Mouse (Mus musculus) cerebellum, postnatal 14 days (tissue): ENCODE measurements around the gene Ampd1.

Experiments
- DNase-seq, 2 experiments: peaks; one replicate each; pipeline ENCODE4 v3.0.0; 2021; ENCODE audit warnings: mixed read lengths in 2 of 2

Ampd1 gene

GRCm38 (mm10) chr3:103073771-103074170 lies at the start of gene Ampd1:
Ampd1 (plus strand) TSS chr3:103074014.
- DNase-seq: no peak

DNA sequence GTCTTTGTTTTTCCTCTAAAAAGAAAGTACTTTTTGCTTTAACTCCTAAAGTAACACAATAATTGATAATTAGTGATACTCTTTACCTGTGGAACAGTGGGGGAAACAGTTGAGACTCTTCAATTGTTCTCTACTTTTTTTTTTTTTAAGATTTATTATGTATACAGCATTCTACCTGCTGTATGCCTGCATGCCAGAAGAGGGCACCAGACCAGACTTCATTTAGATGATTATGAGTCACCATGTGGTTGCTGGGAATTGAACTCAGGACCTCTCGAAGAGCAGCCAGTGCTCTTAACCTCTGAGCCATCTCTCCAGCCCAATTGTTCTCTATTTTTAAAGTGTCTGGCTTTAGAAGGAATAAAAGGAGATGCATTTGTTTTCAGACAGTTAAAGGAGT lies 47.6 kb upstream of the Ampd1 start:
- no peak for DNase-seq

DNA sequence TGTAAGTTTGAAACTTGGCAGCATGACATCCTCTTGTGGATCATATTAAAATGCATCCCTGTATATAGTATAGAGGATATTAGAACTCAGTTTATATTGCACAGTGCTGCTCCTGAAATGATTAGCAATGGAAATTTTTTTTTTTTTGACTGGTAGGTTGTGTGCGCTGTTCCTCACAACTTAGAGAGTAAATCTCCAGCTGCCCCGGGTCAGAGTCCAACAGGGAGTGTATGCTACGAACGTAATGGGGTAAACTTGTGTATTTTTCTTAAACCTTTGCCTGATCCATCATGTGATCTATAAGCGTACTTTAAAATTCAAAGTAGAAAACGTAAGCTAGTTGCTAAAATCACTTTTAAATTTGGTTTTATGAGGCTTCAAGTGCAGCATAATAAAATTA lies 33.5 kb upstream of the Ampd1 start:
- DNase-seq: no peak

DNA sequence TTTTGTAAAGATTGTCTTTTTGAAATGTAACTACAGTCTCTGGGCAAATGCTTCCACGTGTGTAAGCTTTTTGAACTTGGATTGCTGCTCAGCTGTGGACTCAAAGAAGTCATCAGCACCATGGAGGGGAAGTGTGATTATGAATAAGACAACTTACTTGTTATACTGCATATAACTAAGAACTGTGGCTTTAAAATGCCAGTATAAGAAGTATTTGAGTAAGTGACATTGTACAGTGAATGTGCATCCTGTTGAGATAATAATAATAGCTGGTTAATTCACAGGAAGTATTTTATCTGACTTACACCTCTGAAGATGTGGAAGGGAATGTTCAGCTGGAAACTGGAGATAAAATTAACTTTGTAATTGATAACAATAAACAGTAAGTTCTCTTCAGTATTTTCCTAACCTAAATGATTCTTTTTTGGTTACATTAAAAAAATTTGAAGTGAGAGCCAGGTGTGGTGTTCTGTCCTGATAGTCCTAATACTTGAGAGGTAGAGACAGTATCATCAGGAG lies 32.9 kb upstream of the Ampd1 start:
- DNase-seq: no peak

GRCm38 (mm10) chr3:103056016-103056595 lies 17.7 kb upstream of the Ampd1 start:
- DNase-seq: no peak

DNA sequence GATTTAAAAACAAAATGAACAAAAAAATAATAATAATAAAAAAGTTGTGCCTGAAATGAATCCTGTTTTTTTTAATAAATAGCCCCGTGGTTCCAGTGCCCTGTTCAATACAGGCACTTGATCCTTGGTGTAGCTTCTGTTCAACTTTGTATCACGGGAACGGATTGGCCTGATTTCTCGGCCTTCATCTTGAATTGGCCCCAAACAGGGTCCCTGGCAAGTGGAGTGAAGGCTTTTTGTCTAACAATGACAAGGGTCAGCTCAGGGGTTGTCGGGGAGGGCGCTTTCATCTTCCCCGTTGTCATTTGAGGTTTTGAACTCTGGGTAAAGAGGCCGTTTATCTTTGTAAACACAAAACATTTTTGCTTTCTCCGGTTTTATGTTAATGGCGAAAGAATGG lies 16.1 kb upstream of the Ampd1 start:
- no peak for DNase-seq

DNA sequence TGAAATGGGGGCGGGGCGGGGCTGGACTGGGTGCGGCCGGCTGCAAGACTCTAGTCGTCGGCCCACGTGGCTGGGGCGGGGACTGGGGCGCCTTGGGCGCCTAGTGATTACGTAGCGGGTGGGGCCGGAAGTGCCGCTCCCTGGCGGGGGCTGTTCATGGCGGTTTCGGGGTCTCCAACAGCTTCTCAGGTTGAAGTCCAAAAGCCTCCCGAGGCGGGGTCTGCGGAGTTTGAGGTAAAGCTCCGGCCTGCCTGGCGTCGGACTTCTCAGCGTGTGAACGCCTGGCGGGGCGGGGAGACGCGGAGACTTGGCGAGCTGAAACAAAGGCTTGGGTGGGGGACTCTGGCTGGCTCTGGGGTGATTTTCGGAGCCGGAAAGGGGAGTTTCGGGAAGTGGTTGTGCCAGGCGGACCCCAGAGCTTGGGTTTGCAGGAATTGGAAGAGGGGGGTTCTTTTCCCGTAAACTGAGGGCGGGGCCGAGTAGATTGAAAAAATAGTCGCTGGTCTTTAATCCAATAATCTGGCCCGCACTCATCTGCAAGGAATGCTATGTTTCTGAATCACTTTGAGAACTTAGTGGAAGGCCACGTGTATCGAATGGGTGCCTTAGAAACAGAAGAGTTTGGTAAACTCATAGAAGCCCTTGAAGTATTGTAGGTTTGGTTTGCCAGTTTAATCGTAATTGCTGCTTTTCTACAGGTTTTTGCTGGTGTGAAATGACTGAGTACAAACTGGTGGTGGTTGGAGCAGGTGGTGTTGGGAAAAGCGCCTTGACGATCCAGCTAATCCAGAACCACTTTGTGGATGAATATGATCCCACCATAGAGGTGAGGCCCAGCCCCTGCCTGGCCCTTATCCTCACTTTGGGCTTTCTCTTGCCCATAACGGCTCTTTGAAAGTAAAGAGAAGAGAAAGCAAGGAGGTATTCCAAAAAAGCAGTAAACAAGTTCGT lies 15.3 kb upstream of the Ampd1 start, which contains the start of gene Nras:
TSS of gene Nras (plus strand) at position 79 of the 951 bp plus-strand sequence.
- peak; percentile 96 for DNase-seq

DNA sequence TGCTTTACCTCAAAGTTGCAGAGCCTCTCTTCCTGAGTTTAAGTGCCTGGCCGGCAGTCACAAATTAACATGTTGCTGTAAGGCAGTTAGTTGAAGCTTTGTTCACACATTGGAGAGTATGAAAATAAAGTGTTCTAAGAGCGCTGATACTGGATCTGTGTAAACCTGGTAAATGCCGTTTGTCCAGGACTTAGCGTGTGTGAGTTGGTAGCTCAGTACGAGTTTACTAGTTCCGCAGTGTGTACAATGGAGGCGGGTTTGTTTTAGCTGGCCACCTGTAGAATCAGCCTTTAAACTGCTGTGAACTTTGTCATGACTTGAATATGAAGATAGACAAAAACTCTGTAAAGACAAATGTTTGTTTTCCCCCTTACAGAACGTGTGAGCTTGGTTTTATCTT lies 6.9 kb upstream of the Ampd1 start:
- DNase-seq: no peak

DNA sequence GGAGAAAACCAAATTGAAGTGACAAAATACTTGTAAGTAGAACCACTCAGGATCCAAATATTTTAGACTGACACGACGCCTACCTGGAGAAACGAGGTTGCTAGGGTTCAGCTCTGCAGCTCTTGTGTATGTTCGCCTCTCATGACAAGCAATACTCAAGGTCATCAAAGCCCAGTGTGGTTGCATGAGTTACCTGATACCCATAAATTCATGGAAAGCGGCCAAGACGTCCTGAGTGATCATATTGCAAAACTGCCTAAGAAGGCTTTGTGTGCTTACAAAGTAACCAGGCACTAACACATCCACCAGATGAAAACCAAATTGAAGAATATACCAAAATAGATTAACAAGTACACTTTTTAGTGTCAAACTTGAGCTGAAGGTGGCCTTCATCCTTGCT lies 4.8 kb upstream of the Ampd1 start:
- DNase-seq: peak in 1 of 2 experiments; percentile 7

DNA sequence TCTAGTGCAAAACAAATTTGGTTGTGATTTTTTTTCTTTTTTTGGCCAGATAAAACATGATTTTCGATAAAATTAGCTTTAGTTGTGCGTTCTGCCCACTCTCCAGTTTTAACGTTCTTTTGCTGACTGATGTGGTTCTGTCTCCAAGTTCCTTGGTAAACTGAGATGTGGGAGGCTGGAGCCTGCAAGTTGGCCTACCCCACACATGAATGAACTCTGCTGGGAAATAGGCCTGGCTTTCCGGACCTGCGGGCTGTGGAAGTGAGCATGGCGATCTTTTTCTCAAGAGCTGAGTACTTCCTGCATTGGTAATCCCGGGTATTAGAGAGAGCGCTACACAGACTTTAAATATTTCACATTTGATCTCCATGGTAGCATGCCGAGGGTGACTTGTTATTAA lies 2.1 kb downstream of the Ampd1 start:
- DNase-seq: no peak

DNA sequence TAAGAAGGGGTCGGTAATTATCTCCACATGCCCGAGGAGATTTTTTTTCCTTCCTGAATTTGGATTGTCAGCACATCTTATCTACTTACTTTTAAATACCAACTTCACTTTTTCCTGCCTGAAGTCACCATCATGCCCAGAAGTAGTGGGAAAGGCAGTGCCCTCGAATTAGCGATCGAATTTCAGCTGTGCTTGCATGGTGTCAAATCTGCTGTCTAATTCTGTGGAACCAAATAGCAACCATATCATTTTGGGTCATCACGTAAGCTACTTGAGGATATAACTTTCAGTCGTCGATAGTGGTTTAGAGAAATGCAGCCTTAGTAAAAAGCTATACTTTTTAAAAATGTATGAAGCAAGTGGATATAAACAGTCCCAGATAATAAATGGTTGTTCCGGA lies 2.7 kb downstream of the Ampd1 start:
- no peak for DNase-seq

DNA sequence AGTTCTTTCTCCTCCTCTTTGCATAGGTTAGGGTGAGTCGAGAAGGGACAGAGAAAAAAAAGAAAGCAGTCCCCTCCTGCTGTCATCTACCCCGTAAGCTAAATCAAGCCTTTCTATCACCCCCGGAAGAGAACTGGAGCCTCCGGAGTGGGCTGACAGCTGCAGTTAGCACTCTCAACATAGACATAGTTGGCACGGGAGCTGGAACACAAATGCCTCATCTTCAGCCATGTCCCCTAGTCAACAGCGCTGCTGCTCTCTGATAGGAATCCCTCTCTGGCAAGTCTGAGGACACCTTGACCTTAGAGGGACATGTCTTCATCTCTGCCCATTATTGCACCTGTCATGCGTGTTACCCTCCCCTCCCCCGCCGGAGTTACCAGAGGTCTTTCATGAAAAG lies 5.5 kb downstream of the Ampd1 start:
- no peak for DNase-seq

DNA sequence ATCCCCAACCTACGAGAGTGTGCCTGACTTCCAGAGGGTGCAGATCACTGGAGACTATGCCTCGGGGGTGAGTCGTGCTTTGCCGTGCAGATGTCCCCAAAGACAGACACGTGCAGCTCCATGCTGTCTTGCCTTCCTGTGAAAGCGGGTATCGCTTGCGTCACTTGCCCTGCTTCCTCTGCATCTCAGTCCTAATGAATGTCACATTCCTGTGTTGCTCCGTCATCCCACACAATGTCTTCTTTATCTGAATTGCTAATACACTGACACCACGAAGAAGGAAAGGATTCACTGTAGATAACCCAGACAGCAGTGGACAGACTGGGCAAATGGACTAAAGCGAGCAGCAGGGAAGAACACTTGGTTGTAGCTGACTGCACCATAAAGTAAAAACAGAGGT lies 7.2 kb downstream of the Ampd1 start:
- DNase-seq: no peak

GRCm38 (mm10) chr3:103081861-103082453 lies 8.1 kb downstream of the Ampd1 start:
- DNase-seq: no peak

DNA sequence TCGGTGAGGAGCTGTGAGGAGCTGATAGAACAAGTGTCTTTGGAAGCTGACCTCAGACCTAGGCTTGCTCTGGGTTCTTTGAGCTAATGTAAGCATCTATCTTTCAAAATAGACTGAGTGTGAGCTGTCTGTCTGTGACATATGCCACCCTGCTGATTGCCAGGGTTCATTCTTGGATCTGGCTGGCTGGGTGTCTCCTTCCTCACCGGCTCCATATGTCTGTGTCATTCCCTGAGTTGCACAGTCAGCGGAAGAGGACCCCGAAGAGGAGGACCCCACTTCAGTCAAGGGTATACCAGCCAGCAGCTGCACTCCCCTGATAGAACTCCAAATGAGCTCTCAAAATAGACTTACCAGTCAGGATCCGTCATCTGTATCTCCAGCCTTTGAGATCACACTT lies 8.9 kb downstream of the Ampd1 start:
- no peak for DNase-seq

GRCm38 (mm10) chr3:103085986-103086385 lies 12.2 kb downstream of the Ampd1 start:
- no peak for DNase-seq

GRCm38 (mm10) chr3:103091753-103092152 lies 17.9 kb downstream of the Ampd1 start:
- DNase-seq: no peak

DNA sequence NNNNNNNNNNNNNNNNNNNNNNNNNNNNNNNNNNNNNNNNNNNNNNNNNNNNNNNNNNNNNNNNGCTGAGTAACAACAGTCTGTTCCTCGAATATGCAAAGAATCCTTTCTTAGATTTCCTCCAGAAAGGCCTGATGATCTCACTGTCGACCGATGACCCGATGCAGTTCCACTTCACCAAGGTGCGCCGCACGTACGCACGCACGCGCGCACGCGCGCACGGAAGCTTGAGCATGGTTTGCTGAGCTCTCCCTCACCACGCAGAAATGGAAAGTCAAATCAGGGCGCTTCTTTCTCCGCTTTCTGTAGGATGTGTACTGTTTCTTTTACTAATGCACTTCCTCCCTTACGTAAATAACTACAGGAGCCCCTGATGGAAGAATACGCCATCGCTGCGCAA lies 24.8 kb downstream of the Ampd1 start:
- no peak for DNase-seq

DNA sequence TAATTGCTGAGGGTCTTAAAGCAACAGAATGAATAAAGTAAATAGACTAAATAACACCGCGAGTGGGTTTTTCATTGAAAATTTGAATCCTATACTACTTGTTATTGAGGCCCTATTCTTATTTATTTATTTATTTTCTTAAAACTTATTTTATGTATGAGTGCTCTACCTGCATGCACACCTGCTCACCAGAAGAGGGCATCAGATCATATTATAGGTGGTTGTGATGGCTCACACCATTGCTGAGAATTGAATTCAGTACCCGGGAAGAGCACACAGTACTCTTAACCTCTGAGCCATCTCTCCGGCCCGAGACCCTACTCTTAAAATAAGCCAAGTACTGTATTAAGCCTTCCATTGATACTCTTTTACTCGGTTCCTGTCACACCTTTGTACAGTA lies 25.9 kb downstream of the Ampd1 start:
- DNase-seq: no peak

DNA sequence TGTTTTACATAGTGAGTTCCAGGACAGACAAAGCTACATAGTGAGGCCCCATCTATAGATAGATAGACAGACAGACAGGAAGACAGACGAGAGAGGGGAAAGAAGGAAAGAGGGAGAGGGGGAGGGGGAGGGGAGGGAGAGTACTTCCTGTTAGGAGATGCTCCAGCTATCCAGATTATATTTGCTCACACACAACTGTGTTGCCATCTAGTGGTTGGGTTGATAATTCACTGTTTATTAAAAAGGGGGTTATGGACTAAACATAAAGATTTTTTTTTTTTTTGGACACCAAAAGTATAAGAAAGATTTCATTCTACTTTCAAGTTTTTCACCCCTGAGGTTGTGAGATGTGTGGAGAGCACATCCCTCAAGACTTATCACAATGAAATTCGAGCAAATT lies 26.9 kb downstream of the Ampd1 start:
- DNase-seq: no peak

DNA sequence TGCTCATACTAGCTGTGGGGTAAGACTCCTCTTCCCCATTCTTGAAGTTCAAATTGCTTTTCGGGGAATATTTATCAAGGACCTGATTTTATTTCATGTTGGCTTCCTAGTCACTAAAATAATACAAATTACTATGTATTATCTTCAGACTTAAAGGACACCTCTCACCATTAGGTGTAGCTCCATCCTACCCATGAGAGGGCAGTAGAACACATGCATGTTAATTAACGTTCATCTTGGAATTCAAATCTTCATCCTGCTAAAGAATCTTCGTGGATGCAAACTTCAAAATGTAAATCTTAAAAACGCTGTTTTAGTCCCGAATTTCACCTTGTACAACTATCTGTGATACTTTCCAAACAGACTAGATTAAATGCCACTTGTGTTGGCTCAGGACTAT lies 27.4 kb downstream of the Ampd1 start:
- no peak for DNase-seq

- DNase-seq: peak in 1 of 2 experiments; percentile 3
Observed at GRCm38 (mm10) chr3:103101909-103102308, 28.1 kb downstream of the Ampd1 start.
